Mouse (Mus musculus) C2C12 (cell line): ENCODE results near the gene Tmsb10.

Source experiments
- CTCF ChIP-seq: IDR thresholded peaks from one replicate; pipeline ENCODE4 v1.5.1; 2011; ENCODE audit not compliant: control insufficient read depth, insufficient read depth, insufficient read length
- MYOG ChIP-seq: IDR thresholded peaks from one replicate; pipeline ENCODE4 v1.6.1; 2011; ENCODE audit not compliant: control insufficient read depth, insufficient read length; ENCODE audit errors: extremely low read depth
- USF1 ChIP-seq: IDR thresholded peaks from one replicate; pipeline ENCODE4 v1.6.1; 2011; ENCODE audit warnings: low read depth, mild to moderate bottlenecking, control low read depth, moderate library complexity

- TF ChIP-seq CTCF (no peak), MYOG (no peak), USF1 (no peak)
Measured at GRCm38 (mm10) chr6:72929795-72930398, 28.7 kb downstream of the Tmsb10 start.
